Mouse (Mus musculus): ENCODE results near the gene Nemf. TPM values are rescaled to one million over a fixed set of nuclear protein-coding genes. Genes with fewer than 3 reads are reported as not detected.
A peak's percentile ranks its signal among the peaks of the same experiment; 100 is the strongest.

The Nemf gene
- polyA plus RNA-seq, 1 experiment from 2014 or later = 47.5 TPM

DNA sequence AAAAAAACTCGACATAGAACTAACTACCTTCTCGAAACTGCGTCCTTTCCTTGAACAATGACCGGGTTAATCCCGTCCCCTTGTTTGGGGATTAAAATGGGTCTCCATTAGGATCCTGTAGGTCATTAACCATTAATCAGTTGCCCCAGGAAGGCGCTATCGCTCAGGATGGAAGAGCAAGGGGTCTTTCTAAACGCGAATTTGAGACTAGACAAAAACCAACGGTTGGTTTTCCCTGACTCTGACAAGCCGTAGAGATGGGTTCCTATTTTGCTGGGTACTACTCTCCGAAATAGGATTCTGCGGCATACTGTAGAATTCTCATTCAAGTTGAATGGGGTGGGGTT is 308 bp upstream of the Nemf start:
- Histone ChIP-seq H3K4me3 (replicated peaks) (peak overlapping the region; percentile 93), H3K9ac (peak overlapping the region; percentile 94), H3K27me3 (no peaks in the 10 kb centered on the region), H3K4me1 (replicated peaks) (peaks cover 20% of the 10 kb centered on the region), H3K9me3 (replicated peaks) (no peaks in the 10 kb centered on the region), H3K27ac (peak overlapping the region; percentile 92), H3K36me3 (peaks cover 29% of the 10 kb centered on the region), H3K4me2 (peak overlapping the region; percentile 81)
- ATAC-seq (ENCODE audit: low read depth) (no peak), DNase-seq (no peak)
- 6% methylated on average over 13 of the region's 13 CpGs for WGBS (ENCODE audit: insufficient replicate concordance)

- Histone ChIP-seq H3K9ac (no peak overlapping the region), H3K9me3 (replicated peaks) (no peaks in the 10 kb centered on the region), H3K27me3 (no peaks in the 10 kb centered on the region), H3K4me2 (no peak overlapping the region), H3K36me3 (peaks cover 71% of the 10 kb centered on the region), H3K27ac (no peak overlapping the region), H3K4me1 (replicated peaks) (peaks cover 11% of the 10 kb centered on the region), H3K4me3 (replicated peaks) (no peak overlapping the region)
- DNase-seq = no peak
- WGBS (ENCODE audit: insufficient replicate concordance) = 80% methylated on average over 1 of the region's 1 CpGs
- ATAC-seq (ENCODE audit: low read depth) = no peak
Observed at GRCm38 (mm10) chr12:69351685-69352084, 5.3 kb downstream of the Nemf start.

DNA sequence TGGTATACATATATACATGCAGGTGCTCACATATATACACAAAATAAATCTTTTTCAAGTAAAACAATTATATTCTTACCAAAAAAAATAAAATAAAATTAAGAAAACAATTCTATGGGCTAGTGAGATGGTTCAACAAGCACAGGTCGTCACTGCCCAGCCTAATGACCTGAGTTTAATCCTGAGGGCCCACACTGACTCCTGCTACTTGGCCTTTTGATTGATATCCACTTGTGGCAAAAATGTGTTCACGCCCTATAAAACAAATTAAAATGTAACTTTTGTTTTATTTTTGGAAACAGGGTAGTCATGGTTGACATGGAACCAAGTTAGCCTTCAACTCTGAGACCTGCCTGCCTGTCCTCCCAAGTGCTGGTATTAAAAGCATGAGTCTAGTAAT is 7.0 kb downstream of the Nemf start:
- Histone ChIP-seq H3K36me3 (peaks cover 79% of the 10 kb centered on the region), H3K4me3 (replicated peaks) (no peak overlapping the region), H3K27ac (no peak overlapping the region), H3K27me3 (no peaks in the 10 kb centered on the region), H3K9ac (no peak overlapping the region), H3K4me2 (no peak overlapping the region), H3K9me3 (replicated peaks) (no peaks in the 10 kb centered on the region), H3K4me1 (replicated peaks) (no peaks in the 10 kb centered on the region)
- no peak for ATAC-seq (ENCODE audit: low read depth)
- no peak for DNase-seq
- WGBS (ENCODE audit: insufficient replicate concordance) = 72% methylated on average over 2 of the region's 2 CpGs

DNA sequence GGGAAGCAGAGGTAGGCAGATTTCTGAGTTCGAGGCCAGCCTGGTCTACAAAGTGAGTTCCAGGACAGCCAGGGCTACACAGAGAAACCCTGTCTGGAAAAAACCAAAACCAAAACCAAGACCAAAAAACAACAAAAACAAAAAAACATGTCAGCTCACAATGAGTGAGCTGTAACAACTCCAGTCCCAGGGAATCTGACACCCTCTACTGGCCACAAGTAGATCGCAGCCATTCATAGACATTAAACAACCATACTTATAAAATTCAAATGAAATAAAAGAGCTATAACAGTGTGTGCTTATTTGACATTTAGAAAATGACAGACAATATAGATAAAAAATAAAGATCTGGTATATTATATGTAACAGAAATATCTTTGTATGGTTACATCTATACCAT is 23.4 kb downstream of the Nemf start:
- WGBS (ENCODE audit: insufficient replicate concordance) = 83% methylated on average over 2 of the region's 2 CpGs
- ATAC-seq (ENCODE audit: low read depth) (no peak), DNase-seq (peak; percentile 13)
- Histone ChIP-seq H3K36me3 (peaks cover 71% of the 10 kb centered on the region), H3K27ac (no peak overlapping the region), H3K27me3 (no peaks in the 10 kb centered on the region), H3K9ac (no peak overlapping the region), H3K4me3 (replicated peaks) (no peak overlapping the region), H3K9me3 (replicated peaks) (no peaks in the 10 kb centered on the region), H3K4me1 (replicated peaks) (no peaks in the 10 kb centered on the region), H3K4me2 (no peak overlapping the region)

GRCm38 (mm10) chr12:69332147-69332546 is 24.8 kb downstream of the Nemf start:
- Histone ChIP-seq H3K9ac (no peak overlapping the region), H3K27me3 (no peaks in the 10 kb centered on the region), H3K4me3 (replicated peaks) (no peak overlapping the region), H3K9me3 (replicated peaks) (no peaks in the 10 kb centered on the region), H3K4me1 (replicated peaks) (no peaks in the 10 kb centered on the region), H3K36me3 (peaks cover 66% of the 10 kb centered on the region), H3K4me2 (no peak overlapping the region), H3K27ac (no peak overlapping the region)
- no peak for DNase-seq
- no peak for ATAC-seq (ENCODE audit: low read depth)
- WGBS (ENCODE audit: insufficient replicate concordance) = 74% methylated on average over 1 of the region's 1 CpGs

DNA sequence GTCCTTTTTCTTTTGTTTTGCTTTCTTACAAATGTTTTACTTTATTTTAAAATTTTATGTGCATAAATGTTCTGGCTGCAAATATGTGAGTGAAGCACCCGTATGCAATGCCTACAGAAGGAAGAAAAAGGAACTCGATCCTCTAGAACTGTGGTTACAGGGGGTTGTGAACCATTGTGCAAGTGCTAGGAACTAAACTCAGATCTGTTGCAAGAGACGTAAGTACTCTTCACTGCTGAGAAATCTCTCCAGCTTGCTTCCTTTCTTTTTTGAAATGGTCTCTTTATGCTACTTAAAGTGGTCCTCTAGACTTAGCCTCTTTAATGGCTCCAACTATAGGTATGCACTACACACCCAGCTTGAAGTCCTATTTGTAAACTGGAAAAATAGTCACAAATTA is 25.8 kb downstream of the Nemf start:
- H3K4me1 ChIP-seq (replicated peaks) = no peaks in the 10 kb centered on the region
- DNase-seq = no peak
- H3K9me3 ChIP-seq (replicated peaks) = no peaks in the 10 kb centered on the region
- H3K27me3 ChIP-seq = no peaks in the 10 kb centered on the region
- no peak overlapping the region for H3K9ac ChIP-seq
- H3K4me3 ChIP-seq (replicated peaks) = no peak overlapping the region
- no peak overlapping the region for H3K27ac ChIP-seq
- 76% methylated on average over 3 of the region's 3 CpGs for WGBS (ENCODE audit: insufficient replicate concordance)
- peaks cover 69% of the 10 kb centered on the region for H3K36me3 ChIP-seq
- ATAC-seq (ENCODE audit: low read depth) = no peak
- H3K4me2 ChIP-seq = no peak overlapping the region

- ATAC-seq (ENCODE audit: low read depth) (no peak), DNase-seq (no peak)
- no peak overlapping the region for H3K27ac ChIP-seq
- H3K36me3 ChIP-seq = peaks cover 77% of the 10 kb centered on the region
- H3K9ac ChIP-seq = no peak overlapping the region
- H3K9me3 ChIP-seq (replicated peaks) = no peaks in the 10 kb centered on the region
- H3K4me1 ChIP-seq (replicated peaks) = no peaks in the 10 kb centered on the region
- H3K4me2 ChIP-seq = no peak overlapping the region
- no peak overlapping the region for H3K4me3 ChIP-seq (replicated peaks)
- H3K27me3 ChIP-seq = no peaks in the 10 kb centered on the region
Observed at GRCm38 (mm10) chr12:69318431-69318830, 38.5 kb downstream of the Nemf start.

GRCm38 (mm10) chr12:69309659-69310058 is 47.3 kb downstream of the Nemf start:
- Histone ChIP-seq H3K9ac (no peak overlapping the region), H3K27ac (no peak overlapping the region), H3K27me3 (no peaks in the 10 kb centered on the region), H3K4me1 (replicated peaks) (no peaks in the 10 kb centered on the region; the same call in 1 of the 2 replicates), H3K4me3 (replicated peaks) (no peak overlapping the region), H3K36me3 (peaks cover 94% of the 10 kb centered on the region), H3K9me3 (replicated peaks) (no peaks in the 10 kb centered on the region), H3K4me2 (no peak overlapping the region)
- WGBS (ENCODE audit: insufficient replicate concordance) = 91% methylated on average over 4 of the region's 4 CpGs
- ATAC-seq (ENCODE audit: low read depth) (no peak), DNase-seq (no peak)

DNA sequence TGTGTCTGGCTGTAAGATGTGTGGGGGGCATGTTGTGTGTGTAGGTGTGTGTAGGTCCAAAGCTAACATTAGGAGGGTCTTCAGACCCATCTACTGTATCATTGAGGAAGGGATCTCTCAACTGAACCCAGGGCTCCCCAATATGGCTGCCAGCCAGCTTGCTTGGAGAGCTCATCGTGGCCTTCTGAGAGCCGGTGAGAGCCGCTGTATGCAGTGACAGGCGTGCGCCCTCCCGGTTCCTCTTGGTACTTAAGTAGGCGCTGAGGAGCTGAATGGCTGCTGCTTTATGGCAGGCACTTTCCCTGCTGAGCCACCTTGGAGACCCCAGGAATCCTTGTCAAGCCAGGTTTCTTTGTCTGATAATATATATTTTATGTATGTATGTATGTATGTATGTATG is 50.6 kb downstream of the Nemf start:
- H3K27ac ChIP-seq = no peak overlapping the region
- no peak for DNase-seq
- H3K27me3 ChIP-seq = no peaks in the 10 kb centered on the region
- peaks cover 97% of the 10 kb centered on the region for H3K36me3 ChIP-seq
- no peaks in the 10 kb centered on the region for H3K4me1 ChIP-seq (replicated peaks)
- no peak overlapping the region for H3K9ac ChIP-seq
- H3K4me3 ChIP-seq (replicated peaks) = no peak overlapping the region
- 92% methylated on average over 7 of the region's 7 CpGs for WGBS (ENCODE audit: insufficient replicate concordance)
- no peak overlapping the region for H3K4me2 ChIP-seq
- H3K9me3 ChIP-seq (replicated peaks) = no peaks in the 10 kb centered on the region
- no peak for ATAC-seq (ENCODE audit: low read depth)

DNA sequence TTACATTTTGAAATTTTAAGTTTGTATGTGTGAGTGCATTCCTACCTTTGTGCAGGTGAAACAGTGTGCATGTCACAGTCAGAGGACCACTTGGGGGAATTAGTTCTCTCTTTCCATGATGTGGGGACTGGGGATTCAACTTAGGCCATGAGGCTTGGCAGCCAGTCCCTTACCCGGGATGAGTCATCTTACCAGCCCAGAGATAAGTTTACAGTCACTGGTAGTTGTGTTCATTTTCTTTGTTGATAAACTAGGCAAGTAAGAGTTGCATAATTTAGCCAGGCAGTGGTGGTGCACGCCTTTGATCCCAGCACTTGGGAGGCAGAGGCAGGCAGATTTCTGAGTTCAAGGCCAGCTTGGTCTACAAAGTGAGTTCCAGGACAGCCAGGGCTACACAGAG is 52.9 kb downstream of the Nemf start:
- H3K4me3 ChIP-seq (replicated peaks) = no peak overlapping the region
- DNase-seq (no peak), ATAC-seq (ENCODE audit: low read depth) (no peak)
- no peak overlapping the region for H3K9ac ChIP-seq
- no peaks in the 10 kb centered on the region for H3K27me3 ChIP-seq
- no peak overlapping the region for H3K27ac ChIP-seq
- peaks cover 14% of the 10 kb centered on the region for H3K4me1 ChIP-seq (replicated peaks)
- no peak overlapping the region for H3K4me2 ChIP-seq
- no peaks in the 10 kb centered on the region for H3K9me3 ChIP-seq (replicated peaks)
- H3K36me3 ChIP-seq = peaks cover 96% of the 10 kb centered on the region
- WGBS (ENCODE audit: insufficient replicate concordance) = 54% methylated on average over 2 of the region's 2 CpGs

- 94% methylated on average over 12 of the region's 12 CpGs for WGBS (ENCODE audit: insufficient replicate concordance)
- no peak overlapping the region for H3K4me3 ChIP-seq (replicated peaks)
- no peaks in the 10 kb centered on the region for H3K9me3 ChIP-seq (replicated peaks)
- no peak overlapping the region for H3K4me2 ChIP-seq
- DNase-seq (no peak), ATAC-seq (ENCODE audit: low read depth) (no peak)
- peaks cover 28% of the 10 kb centered on the region for H3K4me1 ChIP-seq (replicated peaks)
- H3K9ac ChIP-seq = no peak overlapping the region
- H3K27me3 ChIP-seq = no peaks in the 10 kb centered on the region
- no peak overlapping the region for H3K27ac ChIP-seq
- peaks cover 78% of the 10 kb centered on the region for H3K36me3 ChIP-seq
Observed at GRCm38 (mm10) chr12:69302171-69302570, 54.8 kb downstream of the Nemf start.

- DNase-seq (no peak), ATAC-seq (ENCODE audit: low read depth) (no peak)
- Histone ChIP-seq H3K4me1 (replicated peaks) (peaks cover 39% of the 10 kb centered on the region), H3K27ac (peak overlapping the region; percentile 45; the same call in 1 of the 2 replicates), H3K4me3 (replicated peaks) (no peak overlapping the region), H3K4me2 (no peak overlapping the region), H3K36me3 (peaks cover 60% of the 10 kb centered on the region), H3K9me3 (replicated peaks) (no peaks in the 10 kb centered on the region), H3K9ac (no peak overlapping the region), H3K27me3 (no peaks in the 10 kb centered on the region)
- WGBS (ENCODE audit: insufficient replicate concordance) = 87% methylated on average over 2 of the region's 2 CpGs
Observed at GRCm38 (mm10) chr12:69300391-69300790, 56.6 kb downstream of the Nemf start.

Data from liver, embryonic 13.5 days (tissue).